Mouse (Mus musculus) C2C12 (cell line): ENCODE measurements around the gene Anks1b.

Experiments used
- CTCF ChIP-seq: IDR thresholded peaks from one replicate; pipeline ENCODE4 v1.5.1; 2011; ENCODE audit not compliant: control insufficient read depth, insufficient read depth, insufficient read length
- MAX ChIP-seq: IDR thresholded peaks from one replicate; pipeline ENCODE4 v1.6.1; 2011; ENCODE audit warnings: mild to moderate bottlenecking, control low read depth
- MYOD1 ChIP-seq: IDR thresholded peaks from one replicate; pipeline ENCODE4 v1.6.1; 2011; ENCODE audit warnings: low read depth; ENCODE audit not compliant: control insufficient read depth, insufficient read length

DNA sequence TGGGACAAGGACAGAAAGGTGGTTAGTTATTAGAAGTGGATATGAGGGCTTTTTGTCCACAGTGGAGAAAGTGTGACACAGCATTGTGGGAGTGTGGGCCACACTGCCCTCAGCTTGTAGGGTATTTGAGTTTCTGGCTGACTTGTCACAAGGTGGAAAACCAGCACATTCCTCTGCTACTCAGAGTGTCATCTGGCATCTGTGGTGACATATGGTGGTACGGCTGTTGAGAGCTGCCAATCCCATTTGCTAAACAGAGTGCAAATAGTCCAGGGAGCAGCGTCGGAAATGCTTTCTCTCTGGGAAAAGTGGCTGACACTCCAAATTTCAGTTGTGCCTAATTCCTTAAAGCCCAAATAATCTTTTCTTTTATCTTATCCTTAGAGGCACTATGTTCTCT is 46.4 kb upstream of the Anks1b start:
- no peak for TF ChIP-seq CTCF
- no peak for TF ChIP-seq MYOD1
- no peak for TF ChIP-seq MAX
